Mouse (Mus musculus) kidney, postnatal 4 days (tissue): ENCODE data around the gene Slc7a6.

ENCODE experiments used
- DNase-seq, 2 experiments: peaks; one replicate each; pipeline ENCODE4 v3.0.0; 2021; ENCODE audit warnings: mixed read lengths in 2 of 2

Slc7a6 gene

DNA sequence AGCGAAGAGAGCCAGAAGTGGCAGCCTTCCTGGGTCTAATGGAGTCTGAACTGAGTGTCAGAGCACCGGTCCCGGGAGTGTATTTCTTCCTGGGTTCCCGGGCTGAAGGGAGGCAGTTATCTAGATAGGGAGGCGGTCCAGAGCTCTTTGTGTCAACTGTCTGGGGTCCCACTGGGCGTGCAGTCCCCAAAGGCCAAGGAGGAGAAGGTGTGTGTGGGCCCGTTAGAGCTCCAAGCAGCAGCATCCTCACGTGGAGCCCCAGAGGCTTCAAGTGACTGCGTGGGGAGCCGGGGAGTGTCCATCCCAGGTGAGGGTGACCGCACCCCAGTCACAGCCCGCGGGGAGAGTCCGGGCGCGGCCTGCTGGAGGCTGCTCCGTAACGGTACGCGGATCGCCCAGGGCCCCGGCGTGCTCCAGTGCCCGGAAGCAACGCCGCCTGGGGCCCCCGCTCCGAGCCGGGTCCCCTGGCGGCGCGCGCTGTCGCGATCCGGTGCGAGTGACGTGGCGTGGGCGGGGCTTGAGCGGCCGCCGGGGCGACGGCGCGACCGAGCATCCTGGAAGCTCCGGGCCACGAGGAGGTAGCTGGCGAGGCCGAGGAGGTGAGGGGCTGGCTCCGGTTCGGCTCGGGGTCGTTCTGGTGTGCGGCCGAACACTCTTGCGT, at the start of gene Slc7a6:
Slc7a6 (plus strand) TSS at position 502 of the 661 bp plus-strand sequence.
- DNase-seq: peak; percentile 89 to 91

- no peak for DNase-seq
These were observed 45.2 kb upstream of the Slc7a6 start for GRCm38 (mm10) chr8:106123443-106123842.

GRCm38 (mm10) chr8:106126055-106126454, 42.6 kb upstream of the Slc7a6 start:
- no peak for DNase-seq

GRCm38 (mm10) chr8:106127054-106127453, 41.6 kb upstream of the Slc7a6 start:
- no peak for DNase-seq

GRCm38 (mm10) chr8:106127882-106128410, 40.7 kb upstream of the Slc7a6 start:
- no peak for DNase-seq

- no peak for DNase-seq
These were observed 39.3 kb upstream of the Slc7a6 start for GRCm38 (mm10) chr8:106129232-106129930.

DNA sequence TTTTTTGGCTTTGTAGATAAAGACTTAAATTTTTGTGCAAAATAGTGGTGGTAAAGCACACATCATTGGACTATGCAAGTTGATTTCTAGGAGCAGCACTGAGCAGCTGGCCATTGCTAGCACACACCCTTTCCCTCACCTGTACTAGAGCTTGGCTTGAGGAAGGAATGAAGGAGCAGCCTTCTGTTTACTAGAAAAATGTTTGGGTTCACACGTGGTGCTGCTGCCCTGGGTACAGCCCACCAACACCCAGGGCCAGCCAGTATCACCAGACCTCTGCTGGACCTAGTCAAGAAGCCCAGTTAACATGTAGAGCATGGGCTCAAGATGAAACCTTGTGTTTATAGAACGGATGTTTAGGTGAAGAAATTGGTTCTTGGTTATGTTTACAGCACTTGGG, 38.7 kb upstream of the Slc7a6 start:
- no peak for DNase-seq

- no peak for DNase-seq
These were observed 38.2 kb upstream of the Slc7a6 start for GRCm38 (mm10) chr8:106130505-106130904.

DNA sequence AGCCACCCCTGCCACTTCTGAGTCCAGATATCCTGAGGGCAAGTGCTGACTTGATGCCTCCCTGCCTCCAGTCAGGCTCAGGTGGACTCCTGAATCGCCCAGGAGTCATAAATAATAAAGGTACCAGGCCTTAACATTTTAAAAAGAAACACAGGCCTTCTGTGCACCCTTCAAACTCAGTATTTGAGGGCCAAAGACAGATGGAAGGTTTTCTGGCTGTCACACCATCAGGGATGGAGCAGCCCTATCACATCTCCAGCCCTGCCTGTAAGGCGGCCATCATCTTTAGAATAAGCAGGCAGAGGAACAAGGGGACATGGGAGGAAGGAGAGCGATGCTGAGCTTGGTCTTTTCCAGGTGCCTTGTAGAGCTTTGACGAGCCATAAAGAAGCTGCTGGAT, 37.6 kb upstream of the Slc7a6 start:
- DNase-seq: no peak

DNA sequence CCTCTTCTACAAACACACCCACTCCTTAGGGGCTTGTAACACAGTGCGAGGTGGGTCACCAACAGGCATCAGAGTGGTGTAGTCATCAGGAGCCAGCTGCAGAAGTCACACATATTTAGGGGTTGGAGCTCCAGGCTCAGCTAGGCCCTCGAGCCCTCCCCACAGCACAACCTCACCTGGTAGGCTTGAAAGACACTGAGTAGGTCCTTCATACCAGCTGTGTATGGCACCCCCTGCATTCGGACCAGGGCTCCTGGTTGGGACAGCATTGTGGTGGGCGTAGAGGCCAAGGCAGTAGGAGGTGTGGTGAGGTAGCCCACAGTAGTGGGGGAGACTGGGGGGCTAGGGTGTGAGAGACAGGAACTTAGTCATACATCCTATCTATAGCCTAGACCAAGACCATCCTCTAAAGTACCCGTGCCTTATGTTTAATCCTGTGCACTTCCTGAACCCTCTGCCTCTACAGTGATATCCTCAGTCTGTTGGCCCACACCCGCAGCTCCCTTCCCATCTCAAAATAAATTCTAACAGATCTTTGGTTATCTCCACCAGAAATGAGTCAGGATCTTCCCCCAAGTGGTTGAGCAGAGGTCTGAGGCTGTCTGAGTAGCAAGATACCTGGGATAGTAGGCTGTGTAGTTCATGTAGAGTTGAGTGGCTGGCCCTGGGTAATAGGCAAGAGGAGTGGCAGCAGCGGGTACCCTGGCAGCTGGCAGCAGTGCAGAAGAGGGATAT, 37.0 kb upstream of the Slc7a6 start:
- no peak for DNase-seq

GRCm38 (mm10) chr8:106132356-106132755, 36.3 kb upstream of the Slc7a6 start:
- no peak for DNase-seq

GRCm38 (mm10) chr8:106133526-106133925, 35.1 kb upstream of the Slc7a6 start:
- no peak for DNase-seq

- no peak for DNase-seq
These were observed 34.7 kb upstream of the Slc7a6 start for GRCm38 (mm10) chr8:106133946-106134345.

DNA sequence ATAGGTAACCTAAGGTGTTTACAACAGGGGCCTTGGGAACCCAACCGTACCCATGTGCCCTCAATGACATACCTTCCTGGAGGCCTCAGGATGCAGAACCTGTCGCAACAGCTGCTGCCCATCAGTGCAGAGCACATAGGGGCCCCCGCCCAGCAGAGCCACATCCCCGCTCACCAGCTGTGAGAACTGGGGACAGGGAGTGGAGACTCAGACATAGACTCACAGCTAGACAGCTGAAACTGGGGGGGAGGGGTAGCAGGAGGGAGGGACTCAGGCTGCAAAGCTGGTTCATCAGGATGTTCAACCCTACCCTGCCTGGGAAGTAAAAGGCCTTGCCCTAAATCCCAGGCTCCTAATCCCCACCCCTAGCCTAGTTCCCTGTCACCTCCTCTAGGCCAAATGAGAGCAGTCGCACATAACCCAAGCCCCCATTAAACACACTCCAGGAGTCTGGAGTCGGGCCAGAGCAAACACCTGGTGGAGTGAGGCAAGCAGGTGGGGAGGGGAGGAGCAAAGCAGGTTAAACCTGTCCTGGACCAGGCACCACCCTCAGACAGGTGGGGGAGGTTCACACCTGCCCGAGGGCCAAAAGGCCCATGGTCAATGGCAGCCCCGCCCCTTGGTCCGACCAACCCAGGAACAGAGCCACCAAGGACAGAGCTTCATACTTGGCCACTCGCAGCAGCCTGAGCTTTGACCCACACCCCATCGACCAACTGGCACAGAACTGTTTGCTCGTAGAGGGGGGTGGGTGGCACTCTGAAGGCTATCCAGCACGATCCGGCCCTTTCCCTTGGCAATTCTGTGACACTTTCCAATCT, 33.7 kb upstream of the Slc7a6 start:
- peak; percentile 84 to 92 for DNase-seq

DNA sequence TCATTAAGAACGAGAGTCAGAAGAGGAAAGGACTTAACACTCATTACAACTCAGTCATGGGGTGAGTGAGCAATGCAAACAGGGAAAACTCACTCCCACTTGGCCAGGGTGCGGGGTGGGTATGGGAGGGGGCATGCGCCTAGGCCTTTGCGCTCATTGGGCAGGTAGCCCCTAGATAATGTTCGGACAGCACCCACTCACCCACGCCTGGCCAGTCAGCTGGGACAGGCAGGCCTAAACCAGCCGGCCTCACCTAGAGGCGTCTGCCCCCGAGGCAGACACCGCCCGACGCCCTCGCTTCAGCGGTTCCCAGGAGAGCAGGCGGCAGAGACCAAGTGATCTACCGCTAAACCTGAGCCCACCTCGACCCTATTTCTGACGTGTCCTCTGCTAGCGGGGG, 33.0 kb upstream of the Slc7a6 start:
- DNase-seq: peak; percentile 59 to 73

GRCm38 (mm10) chr8:106136156-106137130, 32.2 kb upstream of the Slc7a6 start, which contains the start of gene Esrp2:
TSS of gene Esrp2 (minus strand) at chr8:106136974.
- peak; percentile 77 to 88 for DNase-seq

DNA sequence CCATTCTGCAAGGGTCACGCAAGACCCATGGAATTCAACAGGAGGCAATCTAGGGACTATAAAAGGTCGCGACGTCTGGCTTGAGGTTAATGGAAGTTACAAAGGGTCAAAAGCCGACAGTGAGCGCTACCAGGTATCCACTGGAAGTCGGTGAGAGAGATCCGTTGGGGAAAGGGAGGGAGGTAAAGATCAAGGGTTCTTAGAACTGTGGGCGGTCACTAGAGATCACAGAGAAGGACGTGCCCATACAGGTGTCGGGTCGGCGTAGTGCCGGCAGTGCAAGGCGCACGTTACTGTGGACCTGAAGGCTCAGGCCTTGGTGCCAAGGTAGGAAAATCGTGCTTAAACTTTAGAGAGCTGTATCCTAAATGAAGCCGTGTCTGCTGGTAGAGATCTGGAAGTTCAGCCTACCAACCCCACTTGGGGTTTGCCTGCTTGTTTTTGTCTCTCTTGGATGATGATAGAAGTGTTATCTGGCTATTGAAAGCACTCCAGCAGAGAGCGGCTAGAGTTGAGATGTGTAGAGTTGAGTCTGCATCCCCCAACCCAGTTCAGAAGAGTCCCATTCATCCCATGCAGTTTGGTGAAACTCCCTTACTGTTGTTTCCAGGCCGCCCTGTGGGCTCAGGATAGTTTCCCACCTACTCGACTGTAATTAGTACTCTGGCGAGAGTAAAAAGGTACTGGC, 31.3 kb upstream of the Slc7a6 start:
- no peak for DNase-seq

DNA sequence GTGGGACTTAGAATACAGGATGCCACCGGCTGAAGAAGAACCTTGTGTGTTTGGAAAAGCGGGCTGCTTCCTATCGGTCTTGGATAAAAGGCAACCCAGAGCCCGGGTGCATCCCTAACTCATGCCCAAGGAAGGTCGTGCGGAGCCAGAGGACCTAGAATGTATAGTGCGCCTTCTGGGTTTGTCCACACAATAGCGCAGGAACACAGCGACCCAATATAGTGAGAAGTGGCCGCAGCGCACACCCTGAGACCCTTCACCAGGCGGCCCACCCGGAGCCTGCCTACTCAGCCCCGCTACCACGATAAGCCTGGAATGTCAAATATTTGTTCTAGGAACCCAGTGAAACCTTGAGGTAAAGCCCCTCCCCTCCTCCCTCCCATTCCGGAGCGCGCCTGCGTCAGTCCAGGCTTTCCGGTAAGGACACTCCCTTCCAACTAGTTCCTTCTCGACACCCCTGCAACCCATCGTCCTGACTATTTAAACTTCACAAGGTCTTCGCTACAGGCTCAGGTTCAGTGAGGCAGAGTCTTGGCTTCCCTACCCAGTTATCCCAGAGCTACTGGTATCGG, 30.7 kb upstream of the Slc7a6 start:
- DNase-seq: peak; percentile 71 to 80

DNA sequence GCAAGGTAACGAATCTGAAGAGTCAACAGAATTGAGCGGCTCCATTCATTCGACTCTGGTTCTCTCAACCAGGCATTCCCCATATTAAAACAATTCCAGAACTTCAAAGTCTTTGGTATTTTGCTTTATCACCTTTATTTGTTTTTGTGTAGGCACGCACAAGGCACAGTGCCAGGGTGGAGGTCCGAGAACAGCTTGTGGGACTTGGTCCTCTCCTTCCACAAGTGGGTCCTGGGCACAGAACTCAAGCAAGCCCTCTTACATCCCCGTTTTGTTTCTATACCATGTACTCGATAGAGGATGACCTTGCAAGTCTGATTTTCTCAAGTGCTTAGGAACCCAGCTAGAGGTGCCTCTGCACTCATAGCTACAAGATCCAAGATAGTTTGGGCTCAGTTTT, 30.0 kb upstream of the Slc7a6 start:
- DNase-seq: no peak

DNA sequence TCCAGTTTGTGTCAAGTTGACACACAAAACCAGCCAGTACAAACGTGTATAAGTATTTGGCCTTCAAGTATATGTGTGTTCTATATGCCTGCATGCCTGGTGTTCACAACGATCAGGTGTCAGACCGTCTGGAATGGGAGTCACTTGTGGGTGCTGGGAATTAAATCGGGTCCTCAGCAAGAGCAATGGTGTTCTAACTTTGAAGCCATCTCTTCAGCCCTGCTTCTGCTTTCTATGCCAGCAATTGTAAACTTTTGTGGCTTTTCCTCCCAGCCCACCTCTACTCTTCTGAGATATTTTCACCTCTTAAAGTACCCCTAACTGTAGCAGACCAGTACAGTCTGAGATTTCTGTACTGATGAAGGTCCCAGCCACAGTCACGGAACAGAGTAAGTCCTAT, 28.5 kb upstream of the Slc7a6 start:
- DNase-seq: no peak
